ENCODE assay signal across 26 mouse cellular contexts in genomic region chr1:54480491-54480890, GRCm38 (mm10).
"Had no signal": no experiment of that assay in that cellular context is flagged by ENCODE, and none has a peak within 500 bp of the region (broad histone marks: within the 10 kb centered on the region; RNA-seq: fewer than 3 reads in every experiment).

No protein-coding gene starts in this region.

- H3K4me1 ChIP-seq: heart, embryonic 13.5 days; heart, embryonic 15.5 days; hindbrain, embryonic 13.5 days; hindbrain, embryonic 15.5 days; kidney, embryonic 15.5 days; limb, embryonic 10.5 days; limb, embryonic 12.5 days; liver, embryonic 13.5 days had no signal

- H3K9ac ChIP-seq: heart, embryonic 13.5 days; heart, embryonic 15.5 days; hindbrain, embryonic 13.5 days; hindbrain, embryonic 15.5 days; kidney, embryonic 15.5 days; limb, embryonic 12.5 days; liver, embryonic 13.5 days had no signal

- DNase-seq: gastrocnemius, adult 2 months; gastrocnemius, postnatal 10 days; gastrocnemius, postnatal 25 days; heart, adult 18-20 months; heart, postnatal 14 days; heart, postnatal 36 days; kidney, adult 11 months; kidney, adult 2 months; kidney, adult 9 months; kidney, postnatal 14 days; kidney, postnatal 36 days; liver; liver, embryonic 13.5 days had no signal

- H3K4me3 ChIP-seq: gastrocnemius, adult 2 months; heart, embryonic 13.5 days; heart, embryonic 15.5 days; hindbrain, embryonic 13.5 days; hindbrain, embryonic 15.5 days; kidney, embryonic 15.5 days; left cerebral cortex, adult 2 months; limb, embryonic 10.5 days; limb, embryonic 12.5 days; liver, embryonic 13.5 days had no signal

- H3K9me3 ChIP-seq: heart, embryonic 13.5 days; heart, embryonic 15.5 days; hindbrain, embryonic 13.5 days; hindbrain, embryonic 15.5 days; kidney, embryonic 15.5 days; limb, embryonic 10.5 days; limb, embryonic 12.5 days; liver, embryonic 13.5 days had no signal

- ATAC-seq: hindbrain, postnatal 0 days; intestine, embryonic 16.5 days had no signal

- H3K36me3 ChIP-seq: heart, embryonic 15.5 days; limb, embryonic 10.5 days; liver, embryonic 13.5 days had no signal

- H3K27ac ChIP-seq: gastrocnemius, adult 2 months; heart, embryonic 13.5 days; heart, embryonic 15.5 days; hindbrain, embryonic 13.5 days; hindbrain, embryonic 15.5 days; hindbrain, postnatal 0 days; kidney, embryonic 15.5 days; kidney, postnatal 0 days; left cerebral cortex, adult 2 months; limb, embryonic 10.5 days; limb, embryonic 12.5 days; liver, embryonic 13.5 days had no signal

- H3K27me3 ChIP-seq: heart, embryonic 13.5 days; heart, embryonic 15.5 days; hindbrain, embryonic 13.5 days; hindbrain, embryonic 15.5 days; kidney, embryonic 15.5 days; limb, embryonic 12.5 days; liver, embryonic 13.5 days had no signal

- H3K4me2 ChIP-seq: heart, embryonic 11.5 days; heart, embryonic 13.5 days; heart, embryonic 15.5 days; hindbrain, embryonic 13.5 days; hindbrain, embryonic 15.5 days; kidney, embryonic 15.5 days; limb, embryonic 12.5 days; liver, embryonic 11.5 days; liver, embryonic 13.5 days had no signal
